Mouse (Mus musculus) midbrain, embryonic 13.5 days (tissue): Measurements from ENCODE around the gene Il12rb1. TPM values are rescaled to one million over a fixed set of nuclear protein-coding genes. Genes with fewer than 3 reads are reported as not detected.

Experiments used
- ATAC-seq: fragments of 200-750 bp; cut with Nextera tagmentation; 2 replicates; pipeline ENCODE4 v1.8.0; 2017; ENCODE audit warnings: mild to moderate bottlenecking, moderate TSS enrichment, moderate library complexity
- H3K27ac ChIP-seq: fragments of 300-500 bp; sonication (generic); 2 replicates; pipeline ENCODE4 v1.5.1; 2015; ENCODE audit warnings: inconsistent platforms, mild to moderate bottlenecking, moderate library complexity
- H3K27me3 ChIP-seq: fragments of 300-500 bp; sonication (generic); 2 replicates; pipeline ENCODE4 v1.6.1; 2015; ENCODE audit warnings: mild to moderate bottlenecking, inconsistent platforms
- H3K36me3 ChIP-seq: fragments of 300-500 bp; sonication (generic); 2 replicates; pipeline ENCODE4 v1.6.1; 2015; ENCODE audit warnings: mild to moderate bottlenecking, inconsistent platforms
- H3K4me1 ChIP-seq: fragments of 300-500 bp; sonication (generic); replicated peaks from 2 replicates; pipeline ENCODE4 v1.6.1; 2015; ENCODE audit warnings: inconsistent platforms
- H3K4me2 ChIP-seq: fragments of 300-500 bp; sonication (generic); replicated peaks from 2 replicates; pipeline ENCODE4 v1.6.1; 2015; ENCODE audit warnings: moderate library complexity, mild to moderate bottlenecking, inconsistent platforms
- H3K4me3 ChIP-seq: fragments of 300-500 bp; sonication (generic); replicated peaks from 2 replicates; pipeline ENCODE4 v1.5.1; 2015; ENCODE audit warnings: mild to moderate bottlenecking, inconsistent platforms
- H3K9ac ChIP-seq: fragments of 300-500 bp; sonication (generic); replicated peaks from 2 replicates; pipeline ENCODE4 v1.6.1; 2015; ENCODE audit warnings: mild to moderate bottlenecking, inconsistent platforms
- H3K9me3 ChIP-seq: fragments of 300-500 bp; sonication (generic); 2 replicates; pipeline ENCODE4 v1.6.1; 2016; ENCODE audit warnings: mild to moderate bottlenecking, inconsistent platforms
- WGBS: fragments of 180-500 bp; shearing (Covaris S2); methylation state at CpG from one replicate; pipeline ENCODE4 v1.1.7; 2015; 5-methylcytosine and 5-hydroxymethylcytosine counted together
- microRNA-seq: library from miRNA; unstranded; fragments of <30 nt; microRNA quantifications from one replicate; pipeline ENCODE4, GENCODE M21; 2016
- polyA plus RNA-seq: library from polyadenylated mRNA; unstranded; fragments of >200 nt; fragmentation: Nextera tagmentation; extraction: Ambion mirVana; gene quantifications from 2 replicates; pipeline ENCODE4 v1.2.1, GENCODE M21; 2015

Il12rb1 gene
- polyA plus RNA-seq, 1 experiment from 2014 or later, result not detected

- H3K4me2 ChIP-seq, result peak overlapping the region; percentile 95
- no peaks in the 10 kb centered on the region for H3K27me3 ChIP-seq
- H3K9ac ChIP-seq, result peak overlapping the region; percentile 93
- H3K27ac ChIP-seq, result peak overlapping the region; percentile 94
- ATAC-seq, result peak; percentile 19
- WGBS, result under 1% methylated on average over 24 of the region's 24 CpGs
- no peaks in the 10 kb centered on the region for H3K9me3 ChIP-seq
- H3K36me3 ChIP-seq, result peaks cover 10% of the 10 kb centered on the region
- peak overlapping the region; percentile 67 for H3K4me3 ChIP-seq
- H3K4me1 ChIP-seq, result peaks cover 73% of the 10 kb centered on the region
Observed at GRCm38 (mm10) chr8:70864712-70865221, 56.5 kb downstream of the Il12rb1 start.

GRCm38 (mm10) chr8:70865350-70866000, 57.2 kb downstream of the Il12rb1 start:
- ATAC-seq, result peak; percentile 84
- no peaks in the 10 kb centered on the region for H3K9me3 ChIP-seq
- WGBS, result under 1% methylated on average over 46 of the region's 46 CpGs
- H3K4me1 ChIP-seq, result peaks cover 75% of the 10 kb centered on the region
- peak overlapping the region; percentile 93 for H3K9ac ChIP-seq
- H3K4me3 ChIP-seq, result peak overlapping the region; percentile 67
- H3K27me3 ChIP-seq, result no peaks in the 10 kb centered on the region
- H3K4me2 ChIP-seq, result peak overlapping the region; percentile 95
- H3K36me3 ChIP-seq, result peaks cover 10% of the 10 kb centered on the region
- peak overlapping the region; percentile 94 for H3K27ac ChIP-seq

- peak overlapping the region; percentile 30 for H3K4me3 ChIP-seq
- peak overlapping the region; percentile 95 for H3K4me2 ChIP-seq
- ATAC-seq, result peak; percentile 9
- H3K27ac ChIP-seq, result peak overlapping the region; percentile 94
- 7% methylated on average over 12 of the region's 12 CpGs for WGBS
- peaks cover 10% of the 10 kb centered on the region for H3K36me3 ChIP-seq
- no peaks in the 10 kb centered on the region for H3K9me3 ChIP-seq
- peaks cover 75% of the 10 kb centered on the region for H3K4me1 ChIP-seq
- H3K9ac ChIP-seq, result peak overlapping the region; percentile 55
- H3K27me3 ChIP-seq, result no peaks in the 10 kb centered on the region
Observed at GRCm38 (mm10) chr8:70866001-70866520, 57.8 kb downstream of the Il12rb1 start.

- Histone ChIP-seq H3K36me3 (peaks cover 10% of the 10 kb centered on the region), H3K27me3 (no peaks in the 10 kb centered on the region), H3K9ac (peak overlapping the region; percentile 55; the same call in 1 of the 2 replicates), H3K27ac (peak overlapping the region; percentile 94), H3K4me1 (peaks cover 75% of the 10 kb centered on the region), H3K4me2 (peak overlapping the region; percentile 95), H3K4me3 (no peak overlapping the region), H3K9me3 (no peaks in the 10 kb centered on the region)
- ATAC-seq, result no peak
- 84% methylated on average over 7 of the region's 7 CpGs for WGBS
Observed at GRCm38 (mm10) chr8:70866566-70866965, 58.3 kb downstream of the Il12rb1 start.

- WGBS, result 12% methylated on average over 40 of the region's 40 CpGs
- peaks cover 65% of the 10 kb centered on the region for H3K4me1 ChIP-seq
- ATAC-seq, result no peak
Observed at GRCm38 (mm10) chr8:70868559-70869198, 60.4 kb downstream of the Il12rb1 start.

GRCm38 (mm10) chr8:70869199-70869571, 60.9 kb downstream of the Il12rb1 start:
- H3K4me1 ChIP-seq, result peaks cover 60% of the 10 kb centered on the region
- H3K4me2 ChIP-seq, result peak overlapping the region; percentile 38
- peak overlapping the region; percentile 86 for H3K27ac ChIP-seq
- H3K27me3 ChIP-seq, result no peaks in the 10 kb centered on the region
- peaks cover 10% of the 10 kb centered on the region for H3K36me3 ChIP-seq
- 32% methylated on average over 5 of the region's 5 CpGs for WGBS
- ATAC-seq, result no peak
- peak overlapping the region; percentile 54 for H3K9ac ChIP-seq
- no peaks in the 10 kb centered on the region for H3K9me3 ChIP-seq
- H3K4me3 ChIP-seq, result peak overlapping the region; percentile 12; the same call in 1 of the 2 replicates

More at GRCm38 (mm10) chr8:70868559-70869198, 60.4 kb downstream of the Il12rb1 start:
- H3K36me3 ChIP-seq, result peaks cover 10% of the 10 kb centered on the region
- peak overlapping the region; percentile 54 for H3K9ac ChIP-seq
- peak overlapping the region; percentile 38 for H3K4me2 ChIP-seq
- no peaks in the 10 kb centered on the region for H3K9me3 ChIP-seq
- peak overlapping the region; percentile 86 for H3K27ac ChIP-seq
- no peaks in the 10 kb centered on the region for H3K27me3 ChIP-seq
- H3K4me3 ChIP-seq, result peak overlapping the region; percentile 12; the same call in 1 of the 2 replicates

GRCm38 (mm10) chr8:70869601-70870041, 61.4 kb downstream of the Il12rb1 start:
- H3K4me3 ChIP-seq, result no peak overlapping the region
- H3K4me1 ChIP-seq, result peaks cover 56% of the 10 kb centered on the region
- H3K27ac ChIP-seq, result peak overlapping the region; percentile 86
- 47% methylated on average over 16 of the region's 16 CpGs for WGBS
- no peaks in the 10 kb centered on the region for H3K9me3 ChIP-seq
- H3K4me2 ChIP-seq, result no peak overlapping the region
- ATAC-seq, result peak; percentile 8; the same call in 1 of the 2 replicates
- H3K27me3 ChIP-seq, result no peaks in the 10 kb centered on the region
- H3K36me3 ChIP-seq, result peaks cover 10% of the 10 kb centered on the region
- H3K9ac ChIP-seq, result peak overlapping the region; percentile 54

Small RNA genes lying within 50 kb of the gene (microRNA-seq; reads per million reads assigned to microRNA genes)
- gene Mir7240, result 0.62 reads per million

Other genes starting within 250 kb of the Il12rb1 start
- gene Isyna1, start 214.1 kb upstream of the Il12rb1 start, polyA plus RNA-seq, result 119 and 133 TPM in 2 replicates
- gene Ssbp4, start 199.6 kb upstream of the Il12rb1 start, polyA plus RNA-seq, result 123 and 129 TPM in 2 replicates
- gene Lrrc25, start 192.3 kb upstream of the Il12rb1 start, polyA plus RNA-seq, result 1.1 and 1.2 TPM in 2 replicates
- 0.30 TPM in 1 of 2 replicates, not detected in the other for gene Gdf15, start 176.0 kb upstream of the Il12rb1 start, polyA plus RNA-seq
- 87.5 and 99.4 TPM in 2 replicates for gene Pgpep1, start 148.1 kb upstream of the Il12rb1 start, polyA plus RNA-seq
- 176 and 201 TPM in 2 replicates for gene Lsm4, start 135.2 kb upstream of the Il12rb1 start, polyA plus RNA-seq
- gene Jund, start 109.5 kb upstream of the Il12rb1 start, polyA plus RNA-seq, result 65.1 and 97.7 TPM in 2 replicates
- 0.07 and 0.08 TPM in 2 replicates for gene Iqcn, start 105.0 kb upstream of the Il12rb1 start, polyA plus RNA-seq
- not detected in 2 replicates for gene Gm3336, start 89.9 kb upstream of the Il12rb1 start, polyA plus RNA-seq
- 0.15 and 0.28 TPM in 2 replicates for gene Pde4c, start 84.7 kb upstream of the Il12rb1 start, polyA plus RNA-seq
- gene Rab3a, start 53.8 kb upstream of the Il12rb1 start, polyA plus RNA-seq, result 261 and 275 TPM in 2 replicates
- 36.2 and 38.4 TPM in 2 replicates for gene Mpv17l2, start 47.5 kb upstream of the Il12rb1 start, polyA plus RNA-seq
- gene Pik3r2, start 31.7 kb upstream of the Il12rb1 start, polyA plus RNA-seq, result 78.9 and 87.2 TPM in 2 replicates
- gene Mast3, start 3.4 kb upstream of the Il12rb1 start, polyA plus RNA-seq, result 14.6 and 18.3 TPM in 2 replicates
- 7.7 and 10.5 TPM in 2 replicates for gene Arrdc2, start 31.3 kb downstream of the Il12rb1 start, polyA plus RNA-seq
- gene Kcnn1, start 54.8 kb downstream of the Il12rb1 start, polyA plus RNA-seq, result 19.6 and 26.9 TPM in 2 replicates
- 160 TPM in 2 replicates for gene Ccdc124, start 65.5 kb downstream of the Il12rb1 start, polyA plus RNA-seq
- 0.67 and 0.73 TPM in 2 replicates for gene Slc5a5, start 84.3 kb downstream of the Il12rb1 start, polyA plus RNA-seq
- gene Rpl18a, start 89.0 kb downstream of the Il12rb1 start, polyA plus RNA-seq, result 2,682 and 2,717 TPM in 2 replicates
- 61.0 and 62.5 TPM in 2 replicates for gene Map1s, start 97.5 kb downstream of the Il12rb1 start, polyA plus RNA-seq